Mouse (Mus musculus): ENCODE results near the gene Cldn7. TPM values are rescaled to one million over a fixed set of nuclear protein-coding genes. Genes with fewer than 3 reads are reported as not detected.

The Cldn7 gene
- not detected for polyA plus RNA-seq (2015; fragmentation: Illumina TruSeq; extraction: RNeasy Lipid Tissue Mini Kit (QIAGEN cat#74804); ENCODE audit: low read depth, low replicate concordance)

DNA sequence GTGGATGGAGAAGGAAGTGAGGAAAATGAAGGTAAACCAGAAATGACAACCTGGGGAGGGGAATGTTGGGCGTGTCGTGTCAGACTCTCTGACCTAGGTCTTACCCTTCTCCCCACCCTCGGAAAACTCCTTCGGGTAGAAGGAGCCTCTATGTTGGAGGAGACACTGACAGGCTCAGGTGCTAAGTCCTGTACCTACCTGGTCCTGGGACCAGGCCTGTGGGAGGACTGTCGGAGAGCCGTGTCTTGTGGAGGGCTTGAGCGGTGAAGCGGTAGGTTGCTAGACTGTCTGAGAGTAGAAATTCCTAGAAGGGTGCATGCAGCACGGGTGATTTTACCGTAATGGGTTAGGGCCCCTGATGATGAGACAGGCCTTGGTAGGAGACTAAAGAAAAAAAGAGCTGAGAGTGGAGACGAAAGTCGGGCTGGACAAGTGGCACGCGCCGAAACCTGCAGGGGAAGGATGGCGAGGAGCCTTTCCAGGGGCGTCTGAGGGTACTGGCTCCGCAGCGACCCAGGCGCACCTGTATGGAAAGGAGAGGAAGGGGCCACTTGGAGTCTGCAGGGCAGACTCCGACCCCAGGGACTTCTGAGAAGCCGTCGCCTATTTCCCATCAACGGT is at the start of gene Cldn7:
Cldn7 (plus strand) TSS at position 130 of the 621 bp plus-strand sequence.

DNA sequence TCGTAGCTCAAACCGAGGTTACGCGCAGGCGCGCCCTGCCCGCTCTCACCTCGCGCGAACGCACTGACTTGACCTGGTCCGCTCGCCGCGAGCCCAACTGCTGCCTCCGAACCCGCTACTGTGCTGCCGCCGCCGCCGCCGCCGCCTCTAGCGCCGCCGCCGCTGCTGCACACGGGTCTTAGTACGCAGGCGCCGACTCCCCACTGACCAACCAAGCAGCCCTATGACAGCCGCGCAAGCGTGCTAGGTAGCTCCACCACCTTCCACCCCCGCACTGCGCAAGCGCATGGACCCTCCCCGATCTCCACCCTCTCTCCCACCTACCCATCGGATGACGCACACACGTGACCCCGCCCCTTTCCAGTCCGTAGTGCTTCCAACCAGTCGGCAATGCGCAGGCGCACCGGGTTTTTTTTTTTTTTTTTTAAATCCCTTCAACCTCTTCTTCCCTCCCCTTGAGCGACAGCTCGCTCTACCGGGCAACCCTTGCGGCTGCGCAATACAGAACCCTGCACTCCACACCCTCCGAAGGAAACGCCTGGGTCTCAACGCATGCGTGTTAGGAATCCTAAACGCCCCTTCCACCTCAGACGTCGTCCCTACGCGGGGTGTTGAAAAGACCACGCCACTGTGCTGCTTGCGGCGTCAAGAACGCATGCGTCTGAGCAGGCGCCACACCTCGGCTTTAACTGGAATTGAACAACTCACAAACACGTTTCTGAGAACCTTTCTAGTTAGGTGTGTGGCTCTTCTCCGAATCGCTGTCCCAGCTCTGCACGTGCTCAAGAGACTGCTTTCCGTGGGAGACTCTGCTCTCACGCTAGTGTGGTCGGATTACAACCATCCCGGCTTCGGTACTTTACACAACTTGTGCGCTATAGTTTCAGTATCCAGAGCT is 43.2 kb upstream of the Cldn7 start, which contains the start of gene Eif5a:
Eif5a (minus strand) TSS at position 845 of the 898 bp plus-strand sequence.

DNA sequence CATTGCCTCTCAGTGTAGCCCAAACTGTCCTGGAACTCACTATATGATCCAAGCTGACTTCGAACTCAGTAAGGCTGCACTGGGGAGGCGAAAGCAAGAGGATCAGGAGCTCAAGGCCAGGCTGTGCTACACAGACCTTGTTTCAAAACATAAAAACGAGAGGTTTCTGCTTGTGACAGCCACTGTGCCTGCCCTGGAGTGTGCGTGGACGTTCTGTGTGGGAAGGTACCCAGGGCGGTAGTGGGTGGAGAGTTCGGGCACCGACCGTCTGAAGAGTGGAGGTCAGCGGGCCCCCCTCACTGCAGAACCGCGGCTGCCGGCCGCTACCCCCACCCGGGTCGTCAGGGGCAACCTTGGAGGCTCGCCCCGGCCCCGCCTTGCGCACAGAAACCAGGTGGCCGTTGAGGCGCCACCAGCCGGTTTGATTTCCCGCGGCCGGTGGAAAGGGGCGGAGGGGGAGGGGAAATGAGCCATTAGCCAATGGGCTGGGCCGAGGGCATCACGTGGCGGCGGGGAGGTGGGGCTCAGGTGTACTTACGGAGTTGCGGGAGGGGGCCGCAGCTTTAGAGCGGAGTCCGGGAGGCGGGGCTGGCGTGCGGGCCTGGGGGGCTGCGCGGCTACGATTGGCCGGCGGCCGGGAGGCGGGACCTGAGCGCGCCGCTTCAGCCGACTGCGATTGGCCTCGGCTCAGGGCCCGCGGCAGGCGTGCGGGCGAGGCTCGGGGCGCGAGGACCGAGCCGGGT is 29.3 kb upstream of the Cldn7 start, which contains the start of gene Ybx2:
Ybx2 (plus strand) TSS at position 660 of the 743 bp plus-strand sequence.

DNA sequence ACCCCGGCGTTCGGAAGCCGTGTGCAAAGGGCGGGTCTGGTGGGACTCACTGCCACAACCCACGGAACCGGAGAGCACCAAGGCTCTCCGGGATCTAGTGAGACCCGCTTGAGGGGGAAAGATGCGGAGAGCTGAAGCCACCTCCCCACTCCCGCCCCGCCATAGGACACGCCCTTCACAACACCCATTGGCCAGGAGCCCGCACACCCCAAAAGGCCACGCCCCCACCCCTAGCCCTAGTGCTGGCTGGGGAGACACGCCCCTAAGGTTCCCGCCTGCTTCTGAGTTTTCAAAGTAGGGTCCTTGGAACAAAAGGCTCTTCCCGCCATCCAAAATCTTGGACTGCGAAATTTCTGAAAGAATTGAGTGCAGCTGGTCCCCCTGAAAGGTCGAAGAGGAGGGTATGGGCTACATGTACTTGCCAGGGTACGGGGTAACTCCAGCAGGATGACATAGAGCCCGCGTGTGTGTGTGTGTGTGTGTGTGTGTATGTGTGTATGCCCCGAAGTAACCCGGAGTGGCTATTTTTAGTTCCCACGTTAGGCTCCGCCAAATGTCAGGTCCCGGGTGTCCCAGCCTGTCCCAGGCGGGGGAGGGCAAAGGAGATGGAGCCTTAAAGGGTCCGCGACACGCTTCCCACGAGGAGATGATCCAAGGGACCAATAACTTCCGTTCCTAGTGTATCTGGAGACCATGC is 16.4 kb upstream of the Cldn7 start, which contains the start of gene Slc2a4:
Slc2a4 (minus strand) TSS at position 123 of the 697 bp plus-strand sequence.

DNA sequence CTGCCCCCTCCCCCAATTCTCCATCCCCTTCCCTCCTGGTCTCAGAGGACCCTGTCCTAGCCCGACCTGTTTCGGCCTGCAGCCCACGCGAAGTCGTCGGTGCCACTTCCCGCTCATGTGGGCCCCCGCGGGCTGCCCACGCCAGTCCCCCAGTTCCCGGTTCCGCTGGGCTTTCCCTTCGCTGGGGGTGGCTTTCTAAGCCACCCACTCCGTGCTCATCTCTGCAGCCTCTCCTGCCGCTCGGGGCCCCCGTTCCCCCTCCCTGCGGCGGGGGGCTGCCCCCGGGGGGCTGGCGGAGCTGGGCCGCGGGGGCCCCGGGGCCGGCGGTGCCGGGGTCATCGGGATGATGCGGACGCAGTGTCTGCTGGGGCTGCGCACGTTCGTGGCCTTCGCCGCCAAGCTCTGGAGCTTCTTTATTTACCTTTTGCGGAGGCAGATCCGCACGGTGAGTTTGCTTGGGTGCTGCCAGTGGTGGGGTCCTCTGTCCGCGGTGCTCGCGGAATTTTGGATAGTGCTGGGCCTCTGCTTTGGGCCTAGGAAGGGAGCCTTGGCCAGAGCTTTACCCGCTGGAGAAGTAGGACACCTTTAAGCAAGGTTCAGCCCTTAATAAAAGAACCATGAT is 16.7 kb downstream of the Cldn7 start, which contains the start of gene Ctdnep1:
Ctdnep1 (plus strand) TSS at position 16 of the 622 bp plus-strand sequence.

DNA sequence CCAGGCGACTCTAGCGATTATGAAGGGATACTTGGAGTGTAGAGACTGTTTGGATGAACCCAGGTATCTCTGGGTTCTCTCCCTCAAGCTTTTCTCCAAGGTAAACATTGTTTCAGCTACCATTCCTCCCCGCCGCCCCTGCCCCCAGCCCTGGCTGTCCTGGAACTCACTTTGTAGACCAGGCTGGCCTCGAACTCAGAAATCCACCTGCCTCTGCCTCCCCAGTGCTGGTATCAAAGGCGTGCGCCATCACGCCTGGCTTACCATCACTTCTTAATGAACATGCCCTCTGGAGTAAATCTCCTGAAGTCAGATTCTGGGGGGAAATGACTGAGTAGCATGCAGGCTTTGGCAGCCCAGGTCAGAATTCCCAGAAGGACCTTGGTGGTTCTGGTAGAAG is 17.6 kb downstream of the Cldn7 start, which contains the start of gene Elp5:
Elp5 (minus strand) TSS at position 293 of the 400 bp plus-strand sequence.

DNA sequence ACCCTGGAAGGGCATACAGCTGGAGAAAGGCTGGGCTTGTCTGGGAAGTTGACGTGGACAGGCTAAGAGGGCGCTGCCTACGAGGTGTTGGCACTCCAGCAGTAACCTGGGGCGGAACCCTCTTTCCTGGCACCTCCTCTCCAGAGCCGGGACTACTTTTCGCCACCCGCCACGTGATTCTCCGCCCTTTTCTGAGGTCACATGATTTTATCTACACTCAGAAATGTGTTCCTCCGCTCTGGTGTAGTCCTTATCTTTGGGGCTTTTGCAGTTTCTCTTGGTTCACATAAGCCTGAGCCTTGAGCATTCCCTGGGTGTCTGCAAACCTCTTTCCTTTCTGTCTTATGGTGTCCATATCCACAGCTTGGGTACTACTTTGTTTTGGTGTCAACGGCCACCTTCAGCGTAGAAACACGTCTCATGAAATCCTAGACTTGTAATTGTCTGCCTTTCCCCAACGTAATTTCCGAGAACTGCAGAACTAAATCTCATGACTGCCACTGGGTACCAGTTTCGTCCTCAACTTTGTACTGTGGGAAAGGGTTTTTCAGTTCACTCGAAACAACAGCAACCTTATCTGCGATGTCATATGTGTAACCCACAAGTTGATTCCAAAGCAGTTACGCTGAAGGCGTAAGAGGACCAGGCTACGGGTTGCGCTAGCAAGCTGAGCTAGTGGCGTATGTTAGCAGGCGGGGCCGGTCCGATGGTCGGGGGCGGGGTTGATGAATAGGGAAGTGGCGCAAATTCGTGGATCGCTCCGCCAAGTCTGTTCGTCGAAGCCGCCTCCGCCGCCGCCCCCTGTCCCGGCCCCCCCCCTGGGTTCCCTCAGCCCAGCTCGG is 26.5 kb downstream of the Cldn7 start, which contains the start of gene Gabarap:
Gabarap (plus strand) TSS at position 294 of the 842 bp plus-strand sequence.

DNA sequence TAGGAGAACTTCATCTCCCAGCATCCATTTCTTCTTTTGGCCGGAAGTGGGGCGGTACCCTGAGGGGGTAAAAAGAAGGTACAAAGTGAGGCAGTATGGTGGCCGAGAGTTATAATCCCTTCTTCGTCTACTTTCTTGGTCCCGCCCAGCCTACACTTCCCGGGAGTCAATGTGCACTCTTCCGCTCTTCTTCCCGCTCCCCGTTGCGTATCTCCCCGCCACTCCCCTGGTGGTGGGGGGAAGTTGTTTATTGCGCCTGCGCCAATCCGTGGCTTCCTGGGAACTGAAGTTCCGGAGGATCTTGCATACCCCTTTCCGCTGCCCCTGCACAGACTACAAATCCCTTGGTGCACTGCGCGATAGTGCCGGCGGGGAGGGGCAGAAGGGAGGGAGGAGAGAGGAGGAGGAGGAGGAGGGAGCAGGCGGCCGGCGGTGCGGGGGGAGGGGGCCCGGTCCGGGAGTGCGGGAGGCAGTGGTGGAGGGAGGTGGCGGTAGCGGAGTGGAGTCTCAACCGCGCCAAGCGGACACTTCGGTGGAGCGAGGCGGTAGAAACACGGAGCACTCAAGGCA is 30.9 kb downstream of the Cldn7 start, which contains the start of gene Phf23:
Phf23 (plus strand) TSS at position 387 of the 570 bp plus-strand sequence.

DNA sequence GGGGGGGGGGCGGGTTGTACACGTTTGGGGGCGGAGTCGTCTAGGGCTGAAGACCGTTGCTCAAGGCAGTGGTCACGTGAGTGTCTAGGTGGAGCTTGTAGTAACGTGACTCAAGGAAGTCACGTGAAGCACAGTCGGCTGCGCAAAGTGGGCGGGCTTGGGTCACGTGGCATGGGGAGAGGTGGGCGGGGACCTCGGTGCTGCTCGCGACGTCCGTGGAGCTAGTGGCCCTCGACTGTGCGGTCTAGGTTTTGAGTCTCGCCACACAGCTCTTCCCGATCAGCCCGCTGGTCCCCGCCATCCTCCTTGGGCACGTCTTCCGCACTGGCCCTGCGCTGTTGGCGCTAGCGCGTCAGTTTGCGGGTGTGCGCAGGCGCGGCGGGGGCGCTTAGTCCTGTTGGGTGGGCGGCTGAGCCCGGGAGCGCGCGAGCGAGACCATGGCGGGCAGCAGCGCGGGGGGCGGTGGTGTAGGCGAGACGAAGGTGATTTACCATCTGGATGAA is 35.9 kb downstream of the Cldn7 start, which contains the start of gene Dvl2:
Dvl2 (plus strand) TSS at position 200 of the 503 bp plus-strand sequence.

DNA sequence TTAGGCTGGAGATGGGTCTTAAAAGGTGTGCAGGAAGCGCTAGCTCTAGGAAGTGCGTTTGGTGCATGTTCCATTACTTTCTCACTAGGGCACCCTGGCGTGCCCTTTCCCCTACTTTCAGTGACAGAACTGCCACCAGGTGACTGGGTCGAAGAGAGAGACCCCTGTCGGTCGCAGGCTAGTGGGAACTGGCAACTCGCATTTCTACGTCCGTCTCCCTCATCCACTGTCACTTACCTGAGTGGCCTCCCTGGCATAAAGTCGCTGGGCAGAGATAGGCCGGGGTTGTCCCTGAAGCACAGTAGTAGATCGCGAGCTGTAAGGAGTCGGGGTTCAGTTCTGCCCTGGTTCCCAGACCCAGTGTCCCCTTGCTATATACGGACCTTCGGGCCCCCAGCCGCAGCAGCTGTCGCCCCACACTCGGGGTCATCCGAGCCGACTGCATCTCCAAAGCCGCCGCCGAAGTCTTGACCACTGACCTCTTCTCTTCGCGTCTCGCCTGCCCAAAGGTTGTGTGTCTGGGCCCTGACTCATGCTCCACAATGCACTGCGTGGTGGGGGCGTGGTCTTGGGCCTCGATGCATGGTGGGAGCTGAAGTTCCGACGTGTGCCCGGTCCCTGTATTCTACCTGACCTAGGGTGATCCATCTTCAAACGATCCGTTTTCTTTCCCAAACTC is 50.4 kb downstream of the Cldn7 start, which contains the start of gene Acadvl:
Acadvl (minus strand) TSS at position 532 of the 679 bp plus-strand sequence.

DNA sequence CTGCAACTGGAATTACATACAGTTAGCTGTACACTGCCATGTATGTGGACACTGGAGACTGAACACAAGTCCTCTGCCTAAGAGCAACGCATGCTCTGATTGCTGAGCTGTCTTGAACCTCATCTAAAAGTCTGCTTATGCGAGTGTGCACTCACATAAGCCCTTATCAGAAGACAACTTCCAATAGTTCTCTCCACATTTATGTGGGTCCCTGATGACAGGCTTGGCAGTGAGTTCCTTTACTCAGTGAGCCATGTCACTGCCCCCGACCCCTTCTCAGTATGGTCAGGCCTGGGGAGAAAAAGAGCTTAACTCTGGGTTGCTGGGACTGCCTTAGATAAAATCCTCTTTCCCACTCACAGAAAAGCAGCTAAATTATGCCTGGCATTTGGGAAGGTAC is 52.1 kb downstream of the Cldn7 start, which contains the start of gene Dlg4:
Dlg4 (plus strand) TSS at position 274 of the 400 bp plus-strand sequence.

Other genes with a start within 250 kb of the Cldn7 start
- gene Polr2a, start 206.1 kb upstream of the Cldn7 start, polyA plus RNA-seq (2015; fragmentation: Illumina TruSeq; extraction: RNeasy Lipid Tissue Mini Kit (QIAGEN cat#74804); ENCODE audit: low read depth, low replicate concordance): 26.2 TPM
- gene Slc35g3, start 202.8 kb upstream of the Cldn7 start, polyA plus RNA-seq (2015; fragmentation: Illumina TruSeq; extraction: RNeasy Lipid Tissue Mini Kit (QIAGEN cat#74804); ENCODE audit: low read depth, low replicate concordance): not detected
- 61.8 TPM for gene Zbtb4, start 198.9 kb upstream of the Cldn7 start, polyA plus RNA-seq (2015; fragmentation: Illumina TruSeq; extraction: RNeasy Lipid Tissue Mini Kit (QIAGEN cat#74804); ENCODE audit: low read depth, low replicate concordance)
- 0.61 TPM for gene Chrnb1, start 168.8 kb upstream of the Cldn7 start, polyA plus RNA-seq (2015; fragmentation: Illumina TruSeq; extraction: RNeasy Lipid Tissue Mini Kit (QIAGEN cat#74804); ENCODE audit: low read depth, low replicate concordance)
- gene Fgf11, start 162.9 kb upstream of the Cldn7 start, polyA plus RNA-seq (2015; fragmentation: Illumina TruSeq; extraction: RNeasy Lipid Tissue Mini Kit (QIAGEN cat#74804); ENCODE audit: low read depth, low replicate concordance): 16.9 TPM
- gene Tmem102, start 159.2 kb upstream of the Cldn7 start, polyA plus RNA-seq (2015; fragmentation: Illumina TruSeq; extraction: RNeasy Lipid Tissue Mini Kit (QIAGEN cat#74804); ENCODE audit: low read depth, low replicate concordance): not detected
- gene Gm39566, start 149.5 kb upstream of the Cldn7 start, polyA plus RNA-seq (2015; fragmentation: Illumina TruSeq; extraction: RNeasy Lipid Tissue Mini Kit (QIAGEN cat#74804); ENCODE audit: low read depth, low replicate concordance): not detected
- gene Spem2, start 146.3 kb upstream of the Cldn7 start, polyA plus RNA-seq (2015; fragmentation: Illumina TruSeq; extraction: RNeasy Lipid Tissue Mini Kit (QIAGEN cat#74804); ENCODE audit: low read depth, low replicate concordance): not detected
- gene Spem1, start 142.6 kb upstream of the Cldn7 start, polyA plus RNA-seq (2015; fragmentation: Illumina TruSeq; extraction: RNeasy Lipid Tissue Mini Kit (QIAGEN cat#74804); ENCODE audit: low read depth, low replicate concordance): not detected
- 101 TPM for gene Nlgn2, start 127.0 kb upstream of the Cldn7 start, polyA plus RNA-seq (2015; fragmentation: Illumina TruSeq; extraction: RNeasy Lipid Tissue Mini Kit (QIAGEN cat#74804); ENCODE audit: low read depth, low replicate concordance)
- 280 TPM for gene Tmem256, start 126.3 kb upstream of the Cldn7 start, polyA plus RNA-seq (2015; fragmentation: Illumina TruSeq; extraction: RNeasy Lipid Tissue Mini Kit (QIAGEN cat#74804); ENCODE audit: low read depth, low replicate concordance)
- gene Plscr3, start 118.4 kb upstream of the Cldn7 start, polyA plus RNA-seq (2015; fragmentation: Illumina TruSeq; extraction: RNeasy Lipid Tissue Mini Kit (QIAGEN cat#74804); ENCODE audit: low read depth, low replicate concordance): 18.8 TPM
- not detected for gene Tnk1, start 106.0 kb upstream of the Cldn7 start, polyA plus RNA-seq (2015; fragmentation: Illumina TruSeq; extraction: RNeasy Lipid Tissue Mini Kit (QIAGEN cat#74804); ENCODE audit: low read depth, low replicate concordance)
- not detected for gene Tmem95, start 86.8 kb upstream of the Cldn7 start, polyA plus RNA-seq (2015; fragmentation: Illumina TruSeq; extraction: RNeasy Lipid Tissue Mini Kit (QIAGEN cat#74804); ENCODE audit: low read depth, low replicate concordance)
- 1.7 TPM for gene Kctd11, start 83.4 kb upstream of the Cldn7 start, polyA plus RNA-seq (2015; fragmentation: Illumina TruSeq; extraction: RNeasy Lipid Tissue Mini Kit (QIAGEN cat#74804); ENCODE audit: low read depth, low replicate concordance)
- not detected for gene Acap1, start 69.2 kb upstream of the Cldn7 start, polyA plus RNA-seq (2015; fragmentation: Illumina TruSeq; extraction: RNeasy Lipid Tissue Mini Kit (QIAGEN cat#74804); ENCODE audit: low read depth, low replicate concordance)
- 0.33 TPM for gene 2810408A11Rik, start 63.8 kb upstream of the Cldn7 start, polyA plus RNA-seq (2015; fragmentation: Illumina TruSeq; extraction: RNeasy Lipid Tissue Mini Kit (QIAGEN cat#74804); ENCODE audit: low read depth, low replicate concordance)
- gene Neurl4, start 63.7 kb upstream of the Cldn7 start, polyA plus RNA-seq (2015; fragmentation: Illumina TruSeq; extraction: RNeasy Lipid Tissue Mini Kit (QIAGEN cat#74804); ENCODE audit: low read depth, low replicate concordance): 63.2 TPM
- gene Gps2, start 50.9 kb upstream of the Cldn7 start, polyA plus RNA-seq (2015; fragmentation: Illumina TruSeq; extraction: RNeasy Lipid Tissue Mini Kit (QIAGEN cat#74804); ENCODE audit: low read depth, low replicate concordance): 35.4 TPM
- gene Eif5a, start 42.8 kb upstream of the Cldn7 start, polyA plus RNA-seq (2015; fragmentation: Illumina TruSeq; extraction: RNeasy Lipid Tissue Mini Kit (QIAGEN cat#74804); ENCODE audit: low read depth, low replicate concordance): 640 TPM
- gene Ybx2, start 29.0 kb upstream of the Cldn7 start, polyA plus RNA-seq (2015; fragmentation: Illumina TruSeq; extraction: RNeasy Lipid Tissue Mini Kit (QIAGEN cat#74804); ENCODE audit: low read depth, low replicate concordance): 4.8 TPM
- gene Slc2a4, start 16.6 kb upstream of the Cldn7 start, polyA plus RNA-seq (2015; fragmentation: Illumina TruSeq; extraction: RNeasy Lipid Tissue Mini Kit (QIAGEN cat#74804); ENCODE audit: low read depth, low replicate concordance): 1.4 TPM
- 108 TPM for gene Ctdnep1, start 16.4 kb downstream of the Cldn7 start, polyA plus RNA-seq (2015; fragmentation: Illumina TruSeq; extraction: RNeasy Lipid Tissue Mini Kit (QIAGEN cat#74804); ENCODE audit: low read depth, low replicate concordance)
- gene Elp5, start 17.7 kb downstream of the Cldn7 start, polyA plus RNA-seq (2015; fragmentation: Illumina TruSeq; extraction: RNeasy Lipid Tissue Mini Kit (QIAGEN cat#74804); ENCODE audit: low read depth, low replicate concordance): 115 TPM
- gene Gabarap, start 26.4 kb downstream of the Cldn7 start, polyA plus RNA-seq (2015; fragmentation: Illumina TruSeq; extraction: RNeasy Lipid Tissue Mini Kit (QIAGEN cat#74804); ENCODE audit: low read depth, low replicate concordance): 346 TPM
- gene Phf23, start 31.0 kb downstream of the Cldn7 start, polyA plus RNA-seq (2015; fragmentation: Illumina TruSeq; extraction: RNeasy Lipid Tissue Mini Kit (QIAGEN cat#74804); ENCODE audit: low read depth, low replicate concordance): 56.1 TPM
- gene Dvl2, start 35.8 kb downstream of the Cldn7 start, polyA plus RNA-seq (2015; fragmentation: Illumina TruSeq; extraction: RNeasy Lipid Tissue Mini Kit (QIAGEN cat#74804); ENCODE audit: low read depth, low replicate concordance): 17.5 TPM
- 53.6 TPM for gene Acadvl, start 50.6 kb downstream of the Cldn7 start, polyA plus RNA-seq (2015; fragmentation: Illumina TruSeq; extraction: RNeasy Lipid Tissue Mini Kit (QIAGEN cat#74804); ENCODE audit: low read depth, low replicate concordance)
- 491 TPM for gene Dlg4, start 52.2 kb downstream of the Cldn7 start, polyA plus RNA-seq (2015; fragmentation: Illumina TruSeq; extraction: RNeasy Lipid Tissue Mini Kit (QIAGEN cat#74804); ENCODE audit: low read depth, low replicate concordance)
- gene Asgr1, start 89.3 kb downstream of the Cldn7 start, polyA plus RNA-seq (2015; fragmentation: Illumina TruSeq; extraction: RNeasy Lipid Tissue Mini Kit (QIAGEN cat#74804); ENCODE audit: low read depth, low replicate concordance): 2.2 TPM
- gene Asgr2, start 127.9 kb downstream of the Cldn7 start, polyA plus RNA-seq (2015; fragmentation: Illumina TruSeq; extraction: RNeasy Lipid Tissue Mini Kit (QIAGEN cat#74804); ENCODE audit: low read depth, low replicate concordance): not detected
- gene Mgl2, start 165.6 kb downstream of the Cldn7 start, polyA plus RNA-seq (2015; fragmentation: Illumina TruSeq; extraction: RNeasy Lipid Tissue Mini Kit (QIAGEN cat#74804); ENCODE audit: low read depth, low replicate concordance): 0.80 TPM
- gene Clec10a, start 191.4 kb downstream of the Cldn7 start, polyA plus RNA-seq (2015; fragmentation: Illumina TruSeq; extraction: RNeasy Lipid Tissue Mini Kit (QIAGEN cat#74804); ENCODE audit: low read depth, low replicate concordance): 1.3 TPM
- 23.4 TPM for gene Slc16a11, start 248.0 kb downstream of the Cldn7 start, polyA plus RNA-seq (2015; fragmentation: Illumina TruSeq; extraction: RNeasy Lipid Tissue Mini Kit (QIAGEN cat#74804); ENCODE audit: low read depth, low replicate concordance)